Mouse (Mus musculus) hindbrain, postnatal 0 days (tissue): Measurements from ENCODE around the gene Adra1d. TPM values are rescaled to one million over a fixed set of nuclear protein-coding genes. Genes with fewer than 3 reads are reported as not detected.
A peak's percentile ranks its signal among the peaks of the same experiment; 100 is the strongest.

Experiments
- ATAC-seq: fragments of 200-750 bp; cut with Nextera tagmentation; 2 replicates; pipeline ENCODE4 v1.8.0; 2017; ENCODE audit warnings: mild to moderate bottlenecking, moderate TSS enrichment, moderate library complexity
- DNase-seq: peaks from one replicate; pipeline ENCODE4 v3.0.0-alpha.2; 2015; ENCODE audit warnings: low spot score
- H3K27ac ChIP-seq: fragments of 300-500 bp; sonication (generic); 2 replicates; pipeline ENCODE4 v1.5.1; 2014; ENCODE audit warnings: mild to moderate bottlenecking
- H3K27me3 ChIP-seq: fragments of 300-500 bp; sonication (generic); 2 replicates; pipeline ENCODE4 v1.6.1; 2014; ENCODE audit warnings: low read length, mixed read lengths; ENCODE audit not compliant: insufficient read depth
- H3K36me3 ChIP-seq: fragments of 300-500 bp; sonication (generic); 2 replicates; pipeline ENCODE4 v1.6.1; 2014; ENCODE audit warnings: low read length, mixed read lengths; ENCODE audit not compliant: insufficient read depth
- H3K4me1 ChIP-seq: fragments of 300-500 bp; sonication (generic); 2 replicates; pipeline ENCODE4 v1.6.1; 2014; ENCODE audit warnings: antibody characterized with exemption, low read length, mixed read lengths; ENCODE audit not compliant: insufficient read depth
- H3K4me2 ChIP-seq: fragments of 300-500 bp; sonication (generic); 2 replicates; pipeline ENCODE4 v1.6.1; 2014; ENCODE audit warnings: low read depth, mild to moderate bottlenecking, low read length, moderate library complexity, mixed read lengths
- H3K4me3 ChIP-seq: fragments of 300-500 bp; sonication (generic); 2 replicates; pipeline ENCODE4 v1.5.1; 2014; ENCODE audit warnings: low read length
- H3K9ac ChIP-seq: fragments of 300-500 bp; sonication (generic); replicated peaks from 2 replicates; pipeline ENCODE4 v1.6.1; 2014; ENCODE audit warnings: mild to moderate bottlenecking, low read length, moderate library complexity, mixed read lengths
- H3K9me3 ChIP-seq: fragments of 300-500 bp; sonication (generic); 2 replicates; pipeline ENCODE4 v1.6.1; 2016; ENCODE audit warnings: low read length, mixed read lengths
- CTCF ChIP-seq: IDR thresholded peaks from 2 replicates; pipeline ENCODE4 v1.5.1; 2016; ENCODE audit warnings: antibody characterized with exemption, control low read depth, low read depth
- WGBS: fragments of 180-500 bp; shearing (Covaris S2); extraction: QIAGEN DNeasy Blood & Tissue Kit; methylation state at CpG from one replicate; pipeline ENCODE4 v1.1.7; 2014; 5-methylcytosine and 5-hydroxymethylcytosine counted together
- polyA plus RNA-seq: library from polyadenylated mRNA; unstranded; fragments of >200 nt; fragmentation: Nextera tagmentation; extraction: Ambion mirVana; gene quantifications from 2 replicates; pipeline ENCODE4 v1.2.1, GENCODE M21; 2015
- total RNA-seq: library from RNA; depleted of rRNA; stranded (reverse); fragments of >200 nt; gene quantifications from 2 replicates; pipeline ENCODE4 v1.2.3, GENCODE M21; 2014

The Adra1d gene
- total and polyA plus RNA-seq, 2 experiments from 2014 or later: 0.84 to 5.1 TPM

- ATAC-seq: no peak
- Histone ChIP-seq H3K4me1 (peaks cover 3% of the 10 kb centered on the region; the same call in 1 of the 2 replicates), H3K27me3 (peaks cover 13% of the 10 kb centered on the region), H3K36me3 (no peaks in the 10 kb centered on the region), H3K9me3 (no peaks in the 10 kb centered on the region), H3K9ac (no peak overlapping the region), H3K4me3 (no peak overlapping the region), H3K4me2 (no peak overlapping the region), H3K27ac (no peak overlapping the region)
- no peak for DNase-seq
- WGBS: 79% methylated on average over 2 of the region's 2 CpGs
- no peak for TF ChIP-seq CTCF
These were observed 11.6 kb downstream of the Adra1d start for GRCm38 (mm10) chr2:131550474-131550873.

GRCm38 (mm10) chr2:131549090-131549489 lies 13.0 kb downstream of the Adra1d start:
- Histone ChIP-seq H3K27ac (no peak overlapping the region), H3K4me1 (peaks cover 3% of the 10 kb centered on the region; the same call in 1 of the 2 replicates), H3K36me3 (no peaks in the 10 kb centered on the region), H3K27me3 (peaks cover 13% of the 10 kb centered on the region), H3K4me2 (no peak overlapping the region), H3K9me3 (no peaks in the 10 kb centered on the region), H3K9ac (no peak overlapping the region), H3K4me3 (no peak overlapping the region)
- WGBS: 84% methylated on average over 5 of the region's 5 CpGs
- no peak for DNase-seq
- no peak for ATAC-seq
- TF ChIP-seq CTCF: no peak

- Histone ChIP-seq H3K36me3 (no peaks in the 10 kb centered on the region), H3K4me1 (peaks cover 3% of the 10 kb centered on the region; the same call in 1 of the 2 replicates), H3K27ac (no peak overlapping the region), H3K4me2 (no peak overlapping the region), H3K9ac (no peak overlapping the region), H3K4me3 (no peak overlapping the region), H3K27me3 (peaks cover 13% of the 10 kb centered on the region), H3K9me3 (no peaks in the 10 kb centered on the region)
- WGBS: 75% methylated on average over 2 of the region's 2 CpGs
- no peak for DNase-seq
- ATAC-seq: no peak
- TF ChIP-seq CTCF: no peak
These were observed 13.8 kb downstream of the Adra1d start for GRCm38 (mm10) chr2:131548330-131548729.

- Histone ChIP-seq H3K36me3 (no peaks in the 10 kb centered on the region), H3K27ac (no peak overlapping the region), H3K9me3 (no peaks in the 10 kb centered on the region), H3K9ac (no peak overlapping the region), H3K27me3 (peaks cover 13% of the 10 kb centered on the region), H3K4me2 (peak overlapping the region; percentile 67), H3K4me3 (peak overlapping the region; percentile 34; the same call in 1 of the 2 replicates), H3K4me1 (peaks cover 4% of the 10 kb centered on the region)
- ATAC-seq (no peak), DNase-seq (peak; percentile 39)
- no peak for TF ChIP-seq CTCF
- 12% methylated on average over 19 of the region's 19 CpGs for WGBS
These were observed 15.2 kb downstream of the Adra1d start for GRCm38 (mm10) chr2:131546745-131547408.

GRCm38 (mm10) chr2:131546308-131546700 lies 15.8 kb downstream of the Adra1d start:
- DNase-seq (no peak), ATAC-seq (peak; percentile 1; the same call in 1 of the 2 replicates)
- WGBS: 2% methylated on average over 27 of the region's 27 CpGs
- Histone ChIP-seq H3K9ac (0 out of 2 replicates have a peak overlapping the region, but pooled peaks have one; percentile 2), H3K4me3 (peak overlapping the region; percentile 34), H3K4me1 (peaks cover 4% of the 10 kb centered on the region), H3K27me3 (peaks cover 13% of the 10 kb centered on the region), H3K27ac (no peak overlapping the region), H3K4me2 (peak overlapping the region; percentile 67), H3K36me3 (no peaks in the 10 kb centered on the region), H3K9me3 (no peaks in the 10 kb centered on the region)
- TF ChIP-seq CTCF: no peak

- DNase-seq: peak; percentile 83
- Histone ChIP-seq H3K9ac (0 out of 2 replicates have a peak overlapping the region, but pooled peaks have one; percentile 2), H3K4me1 (peaks cover 4% of the 10 kb centered on the region), H3K36me3 (no peaks in the 10 kb centered on the region), H3K27ac (no peak overlapping the region), H3K4me3 (peak overlapping the region; percentile 34), H3K9me3 (no peaks in the 10 kb centered on the region), H3K27me3 (peaks cover 13% of the 10 kb centered on the region), H3K4me2 (peak overlapping the region; percentile 67)
- peak; percentile 83 for TF ChIP-seq CTCF
- ATAC-seq: peak; percentile 52
- WGBS: 2% methylated on average over 45 of the region's 45 CpGs
These were observed 16.4 kb downstream of the Adra1d start for GRCm38 (mm10) chr2:131545386-131546307.
